16 mouse cellular contexts compared by ENCODE assay signal in the genomic region with DNA sequence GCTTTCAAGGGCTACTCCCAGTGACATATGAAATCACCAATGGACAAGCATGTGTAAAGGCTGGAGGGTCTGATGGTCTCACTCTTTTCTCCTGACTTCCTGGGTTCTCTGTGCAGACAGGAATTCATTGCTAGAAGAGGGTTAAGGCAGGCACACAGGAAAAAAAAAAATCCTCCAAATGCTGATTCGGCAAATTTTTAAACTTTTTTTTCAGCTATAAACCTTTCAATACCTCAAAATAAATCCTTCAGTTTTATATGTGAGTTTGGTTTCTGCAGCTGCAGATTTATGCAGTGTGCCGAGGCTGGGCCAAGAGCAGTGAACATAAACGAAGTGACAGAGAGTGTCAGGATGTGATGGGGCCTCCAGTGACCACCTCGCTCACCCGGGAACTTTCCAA.
A peak's percentile ranks its signal among the peaks of the same experiment; 100 is the strongest.
DNase-seq lines count a peak whose midpoint lies in the region; ATAC-seq and TF ChIP-seq lines count a peak whose summit lies in the region.
"Had no signal": no experiment of that assay in that cellular context is flagged by ENCODE, and none has a peak within 500 bp of the region (broad histone marks: within the 10 kb centered on the region; RNA-seq: fewer than 3 reads in every experiment).

No protein-coding gene starts in this region.

- 0 out of 2 replicates have a peak overlapping the region, but pooled peaks have one; percentile 33 for H3K27ac ChIP-seq in kidney, embryonic 15.5 days
- H3K27ac ChIP-seq in lung, embryonic 14.5 days (ENCODE audit: low read depth) = no peak overlapping the region
- peak overlapping the region; percentile 51 for H3K27ac ChIP-seq in embryonic facial prominence, embryonic 10.5 days (replicated peaks)
- H3K27ac ChIP-seq: embryonic facial prominence, embryonic 13.5 days; forebrain, embryonic 15.5 days; heart, embryonic 13.5 days; hindbrain, embryonic 15.5 days had no signal

- 0 out of 2 replicates have a peak, but pooled peaks cover 15% of the 10 kb centered on the region for H3K4me1 ChIP-seq in kidney, embryonic 15.5 days
- no peaks in the 10 kb centered on the region for H3K4me1 ChIP-seq in lung, embryonic 14.5 days (ENCODE audit: insufficient read depth)
- peaks cover 50% of the 10 kb centered on the region for H3K4me1 ChIP-seq in embryonic facial prominence, embryonic 10.5 days
- H3K4me1 ChIP-seq: heart, embryonic 13.5 days had no signal

- no peaks in the 10 kb centered on the region for H3K9me3 ChIP-seq in kidney, embryonic 15.5 days (replicated peaks)
- no peaks in the 10 kb centered on the region for H3K9me3 ChIP-seq in lung, embryonic 14.5 days (ENCODE audit: low read depth, low read length)
- H3K9me3 ChIP-seq in embryonic facial prominence, embryonic 10.5 days = no peaks in the 10 kb centered on the region
- H3K9me3 ChIP-seq: embryonic facial prominence, embryonic 13.5 days; forebrain, embryonic 15.5 days; heart, embryonic 13.5 days; hindbrain, embryonic 15.5 days had no signal

- H3K36me3 ChIP-seq in kidney, embryonic 15.5 days = no peaks in the 10 kb centered on the region
- H3K36me3 ChIP-seq in lung, embryonic 14.5 days (ENCODE audit: insufficient read depth) = no peaks in the 10 kb centered on the region
- H3K36me3 ChIP-seq in embryonic facial prominence, embryonic 10.5 days (replicated peaks) = no peaks in the 10 kb centered on the region
- H3K36me3 ChIP-seq: embryonic facial prominence, embryonic 13.5 days; forebrain, embryonic 15.5 days; heart, embryonic 13.5 days; hindbrain, embryonic 15.5 days had no signal

- no peak overlapping the region for H3K9ac ChIP-seq in kidney, embryonic 15.5 days
- no peak overlapping the region for H3K9ac ChIP-seq in lung, embryonic 14.5 days
- H3K9ac ChIP-seq: embryonic facial prominence, embryonic 13.5 days; forebrain, embryonic 15.5 days; heart, embryonic 13.5 days; hindbrain, embryonic 15.5 days had no signal

- TF ChIP-seq CTCF in lung, embryonic 14.5 days (IDR thresholded peaks at IDR 0.05; ENCODE audit: low read depth) = no peak

- H3K4me2 ChIP-seq in kidney, embryonic 15.5 days = no peak overlapping the region
- no peak overlapping the region for H3K4me2 ChIP-seq in lung, embryonic 14.5 days
- H3K4me2 ChIP-seq: embryonic facial prominence, embryonic 13.5 days; forebrain, embryonic 15.5 days; heart, embryonic 13.5 days; hindbrain, embryonic 15.5 days had no signal

- H3K4me3 ChIP-seq in kidney, embryonic 15.5 days (replicated peaks) = no peak overlapping the region
- no peak overlapping the region for H3K4me3 ChIP-seq in lung, embryonic 14.5 days (ENCODE audit: low read depth, low read length)
- no peak overlapping the region for H3K4me3 ChIP-seq in embryonic facial prominence, embryonic 10.5 days
- H3K4me3 ChIP-seq: embryonic facial prominence, embryonic 13.5 days; forebrain, embryonic 15.5 days; heart, embryonic 13.5 days; hindbrain, embryonic 15.5 days had no signal

- ATAC-seq in kidney, embryonic 15.5 days (replicated peaks; ENCODE audit: low FRiP score) = no peak
- ATAC-seq in lung, embryonic 14.5 days (ENCODE audit: insufficient read depth) = no peak
- ATAC-seq: forebrain, embryonic 15.5 days had no signal

- H3K27me3 ChIP-seq in kidney, embryonic 15.5 days = no peaks in the 10 kb centered on the region
- no peaks in the 10 kb centered on the region for H3K27me3 ChIP-seq in lung, embryonic 14.5 days (ENCODE audit: insufficient read depth, low read length)
- no peaks in the 10 kb centered on the region for H3K27me3 ChIP-seq in embryonic facial prominence, embryonic 10.5 days (replicated peaks; ENCODE audit: low read depth, poor library complexity, severe bottlenecking)
- H3K27me3 ChIP-seq: embryonic facial prominence, embryonic 13.5 days; forebrain, embryonic 15.5 days; heart, embryonic 13.5 days; hindbrain, embryonic 15.5 days had no signal

- DNase-seq in kidney, adult 18-20 months = no peak
- DNase-seq in lung, embryonic 14.5 days = peak; percentile 3
- no peak for DNase-seq in lung, postnatal 14 days
- DNase-seq in embryonic facial prominence, embryonic 10.5 days (ENCODE audit: low spot score) = no peak
- no peak for DNase-seq in spleen, postnatal 14 days (ENCODE audit: low spot score in 2 of 2)
- DNase-seq: adrenal gland, postnatal 10 days; cerebellum, adult 11-12 months; cerebellum, adult 9-10 months; cerebellum, postnatal 25 days; gastrocnemius, postnatal 36 days; heart, adult 11 months had no signal

- WGBS in kidney, embryonic 15.5 days = 30% methylated on average over 5 of the region's 5 CpGs
- WGBS in lung, embryonic 14.5 days = 36% methylated on average over 5 of the region's 5 CpGs
- WGBS in embryonic facial prominence, embryonic 10.5 days = 68% methylated on average over 5 of the region's 5 CpGs
